Mouse (Mus musculus): ENCODE measurements around the gene Nup133. TPM values are rescaled to one million over a fixed set of nuclear protein-coding genes. Genes with fewer than 3 reads are reported as not detected.

Gene Nup133
- polyA plus RNA-seq, 1 experiment from 2014 or later, result 7.0 TPM

GRCm38 (mm10) chr8:123887956-123888355 is 61.1 kb downstream of the Nup133 start:
- Histone ChIP-seq H3K27ac (peak overlapping the region; percentile 99; the same call in 1 of the 2 replicates), H3K4me3 (ENCODE audit: inconsistent target) (no peak overlapping the region), H3K79me2 (ENCODE audit: inconsistent target) (no peaks in the 10 kb centered on the region), H3K36me3 (ENCODE audit: inconsistent target) (no peaks in the 10 kb centered on the region)
- WGBS (ENCODE audit: missing documents), result 79% methylated on average over 2 of the region's 2 CpGs

- no peaks in the 10 kb centered on the region for H3K36me3 ChIP-seq (ENCODE audit: inconsistent target)
- peak overlapping the region; percentile 99 for H3K27ac ChIP-seq
- 94% methylated on average over 4 of the region's 4 CpGs for WGBS (ENCODE audit: missing documents)
- no peak overlapping the region for H3K4me3 ChIP-seq (ENCODE audit: inconsistent target)
- H3K79me2 ChIP-seq (ENCODE audit: inconsistent target), result no peaks in the 10 kb centered on the region
Observed at GRCm38 (mm10) chr8:123887163-123887562, 61.9 kb downstream of the Nup133 start.

- Histone ChIP-seq H3K36me3 (ENCODE audit: inconsistent target) (no peaks in the 10 kb centered on the region), H3K27ac (peak overlapping the region; percentile 99), H3K79me2 (ENCODE audit: inconsistent target) (no peaks in the 10 kb centered on the region), H3K4me3 (ENCODE audit: inconsistent target) (no peak overlapping the region)
- WGBS (ENCODE audit: missing documents), result 16% methylated on average over 12 of the region's 14 CpGs
Observed at GRCm38 (mm10) chr8:123884721-123885565, 64.1 kb downstream of the Nup133 start.

- Histone ChIP-seq H3K4me3 (ENCODE audit: inconsistent target) (no peak overlapping the region), H3K27ac (peak overlapping the region; percentile 99), H3K79me2 (ENCODE audit: inconsistent target) (no peaks in the 10 kb centered on the region), H3K36me3 (ENCODE audit: inconsistent target) (no peaks in the 10 kb centered on the region)
- 92% methylated on average over 4 of the region's 4 CpGs for WGBS (ENCODE audit: missing documents)
Observed at GRCm38 (mm10) chr8:123883094-123883493, 66.0 kb downstream of the Nup133 start.

GRCm38 (mm10) chr8:123882412-123882811 is 66.7 kb downstream of the Nup133 start:
- no peaks in the 10 kb centered on the region for H3K36me3 ChIP-seq (ENCODE audit: inconsistent target)
- no peaks in the 10 kb centered on the region for H3K79me2 ChIP-seq (ENCODE audit: inconsistent target)
- no peak overlapping the region for H3K4me3 ChIP-seq (ENCODE audit: inconsistent target)
- WGBS (ENCODE audit: missing documents), result 39% methylated on average over 2 of the region's 2 CpGs
- peak overlapping the region; percentile 99 for H3K27ac ChIP-seq

GRCm38 (mm10) chr8:123880821-123881350 is 68.2 kb downstream of the Nup133 start:
- Histone ChIP-seq H3K79me2 (ENCODE audit: inconsistent target) (no peaks in the 10 kb centered on the region), H3K36me3 (ENCODE audit: inconsistent target) (no peaks in the 10 kb centered on the region), H3K27ac (peak overlapping the region; percentile 99), H3K4me3 (ENCODE audit: inconsistent target) (no peak overlapping the region)
- WGBS (ENCODE audit: missing documents), result 88% methylated on average over 4 of the region's 4 CpGs

- no peaks in the 10 kb centered on the region for H3K79me2 ChIP-seq (ENCODE audit: inconsistent target)
- H3K36me3 ChIP-seq (ENCODE audit: inconsistent target), result no peaks in the 10 kb centered on the region
- H3K4me3 ChIP-seq (ENCODE audit: inconsistent target), result no peak overlapping the region
- WGBS (ENCODE audit: missing documents), result 57% methylated on average over 9 of the region's 10 CpGs
- H3K27ac ChIP-seq, result peak overlapping the region; percentile 99
Observed at GRCm38 (mm10) chr8:123880271-123880670, 68.8 kb downstream of the Nup133 start.

- H3K79me2 ChIP-seq (ENCODE audit: inconsistent target), result no peaks in the 10 kb centered on the region
- no peak overlapping the region for H3K4me3 ChIP-seq (ENCODE audit: inconsistent target)
- H3K27ac ChIP-seq, result peak overlapping the region; percentile 30
- no peaks in the 10 kb centered on the region for H3K36me3 ChIP-seq (ENCODE audit: inconsistent target)
- 91% methylated on average over 1 of the region's 2 CpGs for WGBS (ENCODE audit: missing documents)
Observed at GRCm38 (mm10) chr8:123877865-123878264, 71.2 kb downstream of the Nup133 start.

GRCm38 (mm10) chr8:123874324-123874723 is 74.7 kb downstream of the Nup133 start:
- Histone ChIP-seq H3K79me2 (ENCODE audit: inconsistent target) (no peaks in the 10 kb centered on the region), H3K36me3 (ENCODE audit: inconsistent target) (no peaks in the 10 kb centered on the region), H3K27ac (no peak overlapping the region), H3K4me3 (ENCODE audit: inconsistent target) (no peak overlapping the region)
- 90% methylated on average over 11 of the region's 11 CpGs for WGBS (ENCODE audit: missing documents)

GRCm38 (mm10) chr8:123873364-123873763 is 75.7 kb downstream of the Nup133 start:
- 78% methylated on average over 6 of the region's 6 CpGs for WGBS (ENCODE audit: missing documents)
- Histone ChIP-seq H3K79me2 (ENCODE audit: inconsistent target) (no peaks in the 10 kb centered on the region), H3K27ac (no peak overlapping the region)

GRCm38 (mm10) chr8:123872048-123872447 is 77.0 kb downstream of the Nup133 start:
- WGBS (ENCODE audit: missing documents), result 82% methylated on average over 9 of the region's 9 CpGs
- no peak overlapping the region for H3K27ac ChIP-seq
- H3K36me3 ChIP-seq (ENCODE audit: inconsistent target), result no peaks in the 10 kb centered on the region
- no peaks in the 10 kb centered on the region for H3K79me2 ChIP-seq (ENCODE audit: inconsistent target)
- H3K4me3 ChIP-seq (ENCODE audit: inconsistent target), result no peak overlapping the region

More at GRCm38 (mm10) chr8:123873364-123873763, 75.7 kb downstream of the Nup133 start:
- no peak overlapping the region for H3K4me3 ChIP-seq (ENCODE audit: inconsistent target)
- no peaks in the 10 kb centered on the region for H3K36me3 ChIP-seq (ENCODE audit: inconsistent target)

GRCm38 (mm10) chr8:123866971-123867370 is 82.1 kb downstream of the Nup133 start:
- Histone ChIP-seq H3K79me2 (ENCODE audit: inconsistent target) (no peaks in the 10 kb centered on the region), H3K36me3 (ENCODE audit: inconsistent target) (no peaks in the 10 kb centered on the region), H3K4me3 (ENCODE audit: inconsistent target) (no peak overlapping the region), H3K27ac (no peak overlapping the region)
- WGBS (ENCODE audit: missing documents), result 66% methylated on average over 5 of the region's 5 CpGs

GRCm38 (mm10) chr8:123865786-123866185 is 83.3 kb downstream of the Nup133 start:
- Histone ChIP-seq H3K36me3 (ENCODE audit: inconsistent target) (no peaks in the 10 kb centered on the region), H3K79me2 (ENCODE audit: inconsistent target) (no peaks in the 10 kb centered on the region), H3K27ac (no peak overlapping the region), H3K4me3 (ENCODE audit: inconsistent target) (no peak overlapping the region)
- 84% methylated on average over 7 of the region's 7 CpGs for WGBS (ENCODE audit: missing documents)

- WGBS (ENCODE audit: missing documents), result 62% methylated on average over 4 of the region's 4 CpGs
Observed at GRCm38 (mm10) chr8:123860386-123860785, 88.7 kb downstream of the Nup133 start.

GRCm38 (mm10) chr8:123859648-123860259 is 89.3 kb downstream of the Nup133 start, which contains the start of gene Ccsap:
TSS of gene Ccsap (minus strand) at chr8:123860209.
- 2% methylated on average over 43 of the region's 48 CpGs for WGBS (ENCODE audit: missing documents)
- peak within 1 kb of the TSS; percentile 35; the same call in 1 of the 2 replicates for H3K27ac ChIP-seq
- no peaks in the 10 kb centered on the region for H3K36me3 ChIP-seq (ENCODE audit: inconsistent target)
- H3K4me3 ChIP-seq (ENCODE audit: inconsistent target), result peak within 1 kb of the TSS; percentile 79
- H3K79me2 ChIP-seq (ENCODE audit: inconsistent target), result peaks cover 41% of the 10 kb centered on the region

More at GRCm38 (mm10) chr8:123860386-123860785, 88.7 kb downstream of the Nup133 start:
- H3K27ac ChIP-seq, result no peak overlapping the region
- no peak overlapping the region; the same call in 1 of the 2 replicates for H3K4me3 ChIP-seq (ENCODE audit: inconsistent target)
- peaks cover 35% of the 10 kb centered on the region for H3K79me2 ChIP-seq (ENCODE audit: inconsistent target)
- H3K36me3 ChIP-seq (ENCODE audit: inconsistent target), result no peaks in the 10 kb centered on the region
